Mouse (Mus musculus) inflammation-experienced regulatory T-cells, adult 6 months (primary cell): ENCODE results near the gene Slc25a12. TPM values are rescaled to one million over a fixed set of nuclear protein-coding genes. Genes with fewer than 3 reads are reported as not detected.

ENCODE experiments used
- ATAC-seq: one replicate; pipeline ENCODE4 v1.8.0; 2017
- polyA plus RNA-seq, 3 experiments: library from polyadenylated mRNA; unstranded; fragments of 100-300 nt; shearing (Covaris generic); gene quantifications; one replicate each; pipeline ENCODE4 v1.2.1; 2017

The Slc25a12 gene
- polyA plus RNA-seq, 3 experiments from 2014 or later = 63.3 to 80.6 (median 68.3) TPM

DNA sequence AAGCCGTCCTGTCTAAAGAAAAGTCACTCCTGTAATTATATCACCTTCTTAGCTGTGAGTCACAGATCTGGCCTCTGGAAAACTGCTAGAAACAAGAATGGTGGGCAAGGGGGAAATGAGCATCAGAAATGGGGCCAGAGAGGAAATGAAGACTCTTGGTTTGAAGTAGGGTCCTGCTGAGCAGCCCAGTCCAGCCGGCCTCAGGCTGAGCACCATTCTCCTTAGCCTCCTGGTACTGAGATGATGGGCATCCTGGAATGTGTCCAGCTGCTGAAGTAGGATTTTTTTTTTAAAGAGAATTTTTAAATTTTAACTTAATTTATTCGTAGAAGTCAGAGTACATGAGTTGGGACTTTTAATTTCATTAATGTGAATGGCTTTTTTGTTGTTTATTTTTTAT, 62.7 kb downstream of the Slc25a12 start:
- ATAC-seq = no peak

DNA sequence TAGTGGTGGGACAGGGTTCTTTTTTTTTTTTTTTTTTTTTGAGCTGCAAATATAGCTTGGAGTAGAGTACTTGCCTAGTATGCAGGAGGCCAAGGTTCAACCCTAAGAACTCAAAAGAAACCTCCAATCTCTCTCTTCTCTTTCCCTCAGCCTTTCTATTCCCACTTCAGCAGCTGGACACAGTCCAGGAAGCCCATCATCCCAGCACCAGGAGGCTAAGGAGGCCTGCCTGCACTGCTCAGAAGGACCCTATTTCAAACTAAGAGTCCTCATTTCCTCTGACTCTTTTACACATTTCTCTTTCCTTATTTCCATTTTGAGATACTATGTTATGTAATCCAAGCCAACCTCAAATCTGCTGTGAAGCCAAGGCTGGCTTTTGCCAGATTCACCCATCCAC, 64.3 kb downstream of the Slc25a12 start:
- no peak for ATAC-seq

DNA sequence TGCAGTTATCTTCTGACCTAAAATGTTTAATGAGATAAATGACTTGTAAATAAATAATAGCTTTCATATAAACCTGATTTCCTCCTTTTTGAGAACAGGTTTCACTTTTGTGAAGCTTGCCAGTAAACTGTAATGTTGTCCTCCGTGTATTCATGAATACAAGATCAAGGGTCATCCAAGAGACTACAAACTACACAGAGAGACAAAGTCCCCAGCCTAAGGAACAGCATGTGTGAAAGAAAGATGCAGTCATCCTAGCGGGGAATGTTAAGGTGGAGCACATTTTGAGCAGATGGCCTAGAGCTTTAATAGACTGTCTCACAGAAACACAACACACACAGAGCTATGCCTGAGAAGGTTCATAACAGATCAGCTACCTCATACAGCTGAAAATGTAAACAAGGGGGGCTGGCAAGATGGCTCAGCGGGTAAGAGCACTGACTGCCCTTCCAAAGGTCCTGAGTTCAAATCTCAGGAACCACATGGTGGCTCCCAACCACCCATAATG, 65.3 kb downstream of the Slc25a12 start:
- no peak for ATAC-seq

DNA sequence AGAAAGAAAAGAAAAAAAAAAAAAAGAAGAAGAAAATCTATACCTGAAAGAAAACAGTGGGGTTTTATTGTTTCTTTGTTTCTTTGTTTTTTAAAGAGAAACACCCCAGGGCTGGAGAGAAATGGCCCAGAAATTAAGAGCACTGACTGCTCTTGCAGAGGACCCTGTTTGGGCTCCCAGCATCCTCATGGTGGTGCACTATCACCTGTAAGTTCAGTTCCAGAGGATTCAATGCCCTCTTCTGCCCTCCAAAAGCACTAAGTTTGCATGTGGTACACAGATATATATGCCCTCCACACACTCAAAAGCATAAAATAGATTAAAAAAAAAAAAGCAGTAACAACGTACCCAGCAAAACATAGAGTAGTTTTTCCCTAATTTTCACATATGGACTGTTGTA, 68.8 kb downstream of the Slc25a12 start:
- no peak for ATAC-seq

DNA sequence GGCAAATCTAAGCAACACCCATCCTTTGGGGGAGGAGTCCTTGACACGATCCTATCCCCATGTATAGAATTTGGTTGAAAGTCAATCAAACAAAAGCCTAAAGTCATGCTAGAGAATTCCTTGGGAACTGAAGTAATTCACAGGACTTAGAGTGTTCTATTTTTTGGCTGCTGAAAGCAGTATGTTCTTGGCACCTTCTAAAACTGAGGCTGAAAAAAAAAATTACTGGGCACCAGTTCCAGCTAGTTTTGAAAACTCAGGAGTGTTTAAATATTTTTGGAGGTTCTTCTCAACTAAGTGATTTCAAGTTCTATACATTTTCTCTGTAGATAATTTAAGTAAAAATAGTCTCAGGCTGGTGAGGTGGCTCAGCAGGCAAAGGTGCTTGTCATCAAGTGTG, 70.0 kb downstream of the Slc25a12 start:
- no peak for ATAC-seq

DNA sequence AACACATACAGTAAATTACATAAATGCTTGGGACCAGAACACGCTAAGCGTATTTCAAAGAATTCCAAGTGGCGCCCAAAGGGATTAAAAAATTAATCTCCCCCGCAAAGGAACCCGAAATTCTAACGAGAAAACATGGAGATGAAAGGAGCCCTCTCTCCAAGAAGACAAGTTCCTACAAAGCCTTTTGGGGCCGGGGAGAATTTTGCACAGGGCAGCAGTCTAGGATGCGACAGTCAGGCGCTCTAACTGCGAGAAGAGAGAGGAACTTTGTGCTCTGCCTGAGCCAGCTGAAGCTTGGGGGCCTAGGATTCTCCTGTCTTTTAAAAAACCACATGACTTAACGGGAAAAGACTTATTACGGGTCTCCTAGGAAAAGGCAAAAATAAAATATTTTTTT, 71.7 kb downstream of the Slc25a12 start:
- ATAC-seq = no peak

DNA sequence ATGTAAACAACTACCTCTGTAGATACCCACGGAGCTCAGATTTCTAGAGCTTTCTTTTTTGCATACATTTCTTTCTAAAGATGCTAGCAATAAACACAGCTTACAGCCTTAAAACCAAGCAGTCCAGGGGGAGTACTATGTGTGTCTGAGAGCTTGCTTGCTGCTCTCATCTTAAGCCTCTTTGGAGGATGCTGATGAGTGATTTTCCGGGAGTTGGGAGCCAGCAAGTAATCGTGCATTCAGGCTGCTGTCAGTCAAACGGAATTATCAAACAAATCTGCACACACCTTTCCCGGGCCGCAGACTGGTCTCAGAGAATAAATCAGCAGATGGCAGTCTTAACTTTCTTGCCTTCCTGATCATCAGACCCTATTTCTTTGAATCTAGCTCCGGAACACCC, 73.1 kb downstream of the Slc25a12 start:
- ATAC-seq = no peak

DNA sequence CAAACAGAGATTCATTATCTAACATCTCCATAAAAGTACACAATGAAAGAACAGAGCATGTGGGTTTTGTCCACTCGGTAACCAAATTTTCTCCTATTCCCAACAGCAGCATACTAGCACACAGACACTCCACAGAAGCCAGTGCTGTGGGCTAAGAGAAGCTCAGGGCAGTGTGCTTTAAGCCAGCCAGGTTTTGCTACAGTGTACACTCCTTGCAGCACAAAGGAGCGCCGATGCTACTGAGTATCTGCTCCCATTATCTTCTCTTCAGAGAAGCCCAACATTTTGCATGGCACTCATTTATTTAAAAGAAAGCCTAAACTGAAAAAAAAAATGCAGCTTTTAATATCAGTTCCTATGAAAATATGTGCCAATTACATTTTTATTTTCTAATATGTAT, 73.6 kb downstream of the Slc25a12 start:
- ATAC-seq = no peak

DNA sequence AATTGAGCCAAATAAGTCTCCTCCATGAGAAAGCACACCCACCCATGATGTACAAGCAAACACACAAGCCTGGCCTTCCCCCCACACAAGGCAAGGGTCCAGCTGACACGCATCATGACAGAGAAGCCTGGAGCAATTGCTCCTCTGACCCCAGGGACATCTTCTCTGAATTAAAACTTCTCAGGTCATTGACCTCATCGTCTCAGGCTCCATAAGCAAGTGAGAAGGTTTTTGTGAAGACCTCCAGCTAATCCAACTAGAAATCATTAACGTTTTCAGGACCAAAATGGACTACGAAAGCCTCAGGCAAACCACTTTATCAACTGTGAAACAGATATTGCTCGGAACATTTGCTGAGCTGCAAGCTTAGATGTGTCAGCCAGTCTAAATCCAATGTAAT, 76.0 kb downstream of the Slc25a12 start:
- ATAC-seq = no peak

DNA sequence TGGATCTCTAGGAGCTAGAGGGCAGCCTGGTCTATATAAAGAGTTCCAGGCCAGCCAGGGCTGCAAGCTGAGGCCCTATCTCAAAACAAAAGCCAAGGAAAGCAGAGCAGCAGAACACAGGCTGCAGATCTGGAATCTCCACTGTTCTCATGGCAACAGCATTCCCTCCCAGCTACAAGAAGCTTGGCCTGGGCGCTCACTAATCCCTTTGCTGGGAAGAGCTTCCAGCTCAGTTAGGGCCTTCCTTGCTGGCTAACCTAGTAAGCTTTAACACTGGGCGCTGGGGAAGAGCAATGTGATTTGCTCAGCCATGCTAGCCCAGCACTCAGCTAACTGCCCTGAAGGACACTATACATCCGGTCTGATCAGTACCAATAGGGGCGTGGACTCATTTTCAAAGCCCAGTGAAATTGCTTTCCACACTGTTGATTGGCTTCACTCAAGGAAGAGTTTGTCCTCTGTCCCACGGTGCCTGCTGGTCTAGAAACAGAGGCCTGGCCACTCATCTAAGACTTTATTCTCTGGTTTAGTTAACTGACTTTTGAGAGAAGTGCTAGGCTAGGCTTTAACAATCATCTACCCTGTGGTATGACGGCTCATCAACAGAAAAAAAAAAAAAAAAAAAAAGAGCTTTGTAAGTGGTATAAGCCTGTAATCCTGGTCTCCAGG, 77.3 kb downstream of the Slc25a12 start:
- no peak for ATAC-seq

DNA sequence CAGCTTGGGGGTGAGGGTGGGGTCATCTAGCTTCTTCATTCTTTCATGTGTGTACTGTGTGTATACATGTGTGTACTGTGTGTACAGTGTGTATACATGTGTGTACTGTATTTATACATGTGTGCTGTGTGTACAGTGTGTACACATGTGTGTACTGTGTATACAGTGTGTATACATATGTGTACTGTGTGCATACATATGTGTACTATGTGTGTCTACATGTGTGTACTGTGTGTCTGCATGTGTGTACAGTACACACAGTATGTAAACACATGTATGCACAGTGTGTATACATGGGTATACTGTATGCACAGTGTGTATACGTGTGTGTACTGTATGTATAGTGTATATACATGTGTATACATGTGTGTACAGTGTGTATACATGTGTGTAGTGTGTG, 85.6 kb downstream of the Slc25a12 start:
- no peak for ATAC-seq

DNA sequence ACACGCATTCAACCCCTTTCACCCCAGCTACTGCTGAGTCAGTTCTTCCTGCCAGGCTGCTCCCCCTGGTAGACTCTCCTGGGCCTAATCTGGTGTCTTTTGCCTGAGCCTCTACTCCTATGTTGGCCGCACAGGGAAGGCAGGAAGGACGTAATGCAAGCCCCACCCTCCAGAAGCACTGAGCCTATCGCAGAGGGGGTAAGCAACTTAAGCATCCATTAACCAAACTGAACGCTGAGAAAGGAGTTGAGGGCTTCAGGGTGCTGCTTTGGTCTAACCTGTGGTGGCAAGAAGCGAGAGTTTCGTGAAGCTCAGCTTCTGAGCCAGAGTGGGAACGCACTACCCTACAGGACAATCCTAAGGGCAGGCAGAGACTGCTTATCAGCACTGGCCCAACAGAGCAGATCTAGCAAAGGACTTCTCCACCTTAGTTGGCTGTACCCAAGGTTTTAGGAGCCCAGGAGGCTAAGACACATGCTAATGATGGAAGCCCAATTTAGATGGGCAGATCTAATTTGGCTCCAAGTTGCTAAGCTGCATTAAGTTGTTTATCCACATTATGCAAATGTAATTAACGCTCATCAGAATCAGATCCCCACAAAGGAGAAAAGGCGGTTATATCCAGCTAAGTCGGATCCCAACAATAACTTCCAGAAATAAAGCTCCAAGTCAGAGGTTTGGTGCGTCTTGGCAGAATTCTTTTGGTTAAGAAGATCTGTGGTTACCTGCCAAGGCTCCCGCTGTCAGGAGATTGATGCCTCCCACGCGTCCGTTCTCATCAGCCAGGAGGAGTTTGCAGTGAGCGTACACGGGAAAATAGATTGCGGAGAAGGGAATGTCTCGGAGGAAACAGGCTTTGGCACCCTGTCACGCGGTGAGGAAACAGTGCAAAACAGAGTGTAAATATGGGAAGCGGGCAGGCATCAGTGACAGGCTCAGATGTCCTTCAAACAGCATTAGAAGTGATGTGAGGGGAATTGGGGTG, 88.5 kb downstream of the Slc25a12 start:
- no peak for ATAC-seq

DNA sequence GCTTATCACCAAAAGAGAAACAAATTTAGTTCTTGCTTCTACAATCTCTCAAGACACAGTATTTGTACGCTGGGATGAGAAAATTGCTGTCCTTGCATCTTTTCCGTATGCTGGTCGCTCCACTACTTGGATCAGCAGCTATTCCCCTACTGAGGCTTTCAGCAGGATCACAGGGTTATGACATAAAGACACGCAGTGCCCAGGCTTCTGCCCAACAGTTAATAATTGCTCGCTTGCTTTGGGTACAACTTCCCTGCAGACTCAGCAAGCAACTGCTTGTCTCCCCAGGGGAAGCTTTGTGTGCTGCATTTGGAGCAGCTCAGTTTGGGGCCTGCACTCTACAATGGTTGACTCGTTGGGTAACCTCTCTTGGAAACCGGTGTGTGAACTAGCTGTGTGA, 91.8 kb downstream of the Slc25a12 start:
- no peak for ATAC-seq

DNA sequence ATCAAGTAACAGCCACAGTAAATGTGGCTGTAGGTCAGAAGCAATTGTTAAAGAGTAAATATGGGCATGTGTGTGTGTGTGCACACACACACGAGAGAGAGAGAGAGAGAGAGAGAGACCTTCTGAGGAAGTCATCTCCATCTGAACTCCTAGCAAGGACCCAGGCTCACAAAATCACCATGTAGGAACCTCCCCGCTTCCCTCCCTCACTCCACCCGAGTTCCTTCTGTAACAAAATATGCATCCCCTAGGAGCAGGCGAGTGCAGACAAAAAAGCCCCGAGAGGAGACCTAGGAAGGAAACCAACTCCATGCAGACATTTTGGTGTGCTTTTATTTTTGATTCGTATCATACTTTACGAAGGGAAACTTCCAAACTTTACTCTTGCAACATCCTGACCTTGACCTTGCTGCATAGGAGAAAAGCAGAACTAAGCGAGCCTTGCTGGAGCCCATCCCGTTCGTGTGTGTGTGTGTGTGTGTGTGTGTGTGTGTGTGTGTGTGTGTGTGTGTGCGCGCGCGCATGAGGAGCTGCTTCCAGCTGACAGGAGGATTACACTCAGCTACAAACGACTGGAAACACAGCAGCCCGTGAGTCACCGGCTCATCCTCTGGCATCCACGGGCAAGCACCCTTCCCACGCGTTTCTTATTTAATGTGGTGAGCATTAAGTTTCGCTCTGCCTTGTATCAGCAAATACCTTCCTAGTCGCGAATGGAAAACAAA, 93.4 kb downstream of the Slc25a12 start:
- peak; percentile 85 for ATAC-seq

DNA sequence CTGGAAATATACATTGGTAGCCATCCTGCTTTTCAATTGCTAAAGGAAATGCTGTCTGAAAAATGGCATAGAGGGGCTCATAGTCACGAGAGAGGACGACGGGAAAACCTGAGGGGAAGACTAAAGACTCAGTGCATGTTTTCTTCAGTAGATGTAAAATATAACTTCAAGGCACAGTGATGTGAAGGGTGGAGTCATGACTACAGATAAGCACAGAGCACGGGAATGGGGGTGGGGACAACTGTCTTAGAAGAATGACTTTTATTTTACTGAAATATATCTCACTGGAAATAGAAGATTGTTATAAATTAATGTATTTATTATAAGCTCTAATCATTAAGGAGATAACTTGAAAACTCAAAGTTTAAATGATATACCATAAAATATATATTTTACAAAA, 97.5 kb downstream of the Slc25a12 start:
- no peak for ATAC-seq

DNA sequence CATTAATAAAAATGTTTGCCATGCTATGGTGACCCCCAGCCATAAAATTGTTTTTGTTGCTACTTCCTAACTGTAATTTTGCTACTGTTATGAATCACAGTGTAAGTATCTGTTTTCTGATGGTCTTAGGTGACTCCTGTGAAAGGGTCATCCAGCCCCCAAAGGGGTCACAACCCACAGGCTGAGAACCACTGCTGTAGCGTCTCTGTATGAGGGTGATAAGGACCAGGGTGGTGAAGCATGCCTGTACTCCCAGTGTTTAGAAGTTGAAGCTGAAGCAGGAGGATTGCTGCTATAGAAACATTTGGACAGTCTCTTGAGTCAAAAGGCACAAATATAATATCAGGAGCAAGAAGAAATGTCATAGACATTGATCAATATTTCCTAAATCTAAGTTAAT, 98.2 kb downstream of the Slc25a12 start:
- ATAC-seq = no peak

DNA sequence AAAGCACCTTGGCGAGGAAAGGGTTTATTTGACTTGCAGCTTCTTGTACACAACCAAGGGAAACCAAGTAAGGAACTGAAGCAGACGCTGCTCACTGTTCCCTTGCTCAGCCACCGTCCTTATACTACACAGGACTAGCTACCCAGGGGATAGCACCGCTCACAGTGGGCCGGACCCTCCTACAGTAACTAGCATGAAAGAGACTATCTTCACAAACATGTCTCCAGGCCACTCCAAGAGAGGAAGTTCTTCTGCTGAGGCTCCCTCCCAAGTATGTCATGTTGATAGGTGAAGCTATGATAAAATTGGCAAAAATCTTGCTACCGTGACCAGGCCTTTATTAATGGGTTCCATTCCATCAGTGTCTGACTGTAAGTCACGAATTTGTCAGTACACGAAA, 98.9 kb downstream of the Slc25a12 start:
- no peak for ATAC-seq

DNA sequence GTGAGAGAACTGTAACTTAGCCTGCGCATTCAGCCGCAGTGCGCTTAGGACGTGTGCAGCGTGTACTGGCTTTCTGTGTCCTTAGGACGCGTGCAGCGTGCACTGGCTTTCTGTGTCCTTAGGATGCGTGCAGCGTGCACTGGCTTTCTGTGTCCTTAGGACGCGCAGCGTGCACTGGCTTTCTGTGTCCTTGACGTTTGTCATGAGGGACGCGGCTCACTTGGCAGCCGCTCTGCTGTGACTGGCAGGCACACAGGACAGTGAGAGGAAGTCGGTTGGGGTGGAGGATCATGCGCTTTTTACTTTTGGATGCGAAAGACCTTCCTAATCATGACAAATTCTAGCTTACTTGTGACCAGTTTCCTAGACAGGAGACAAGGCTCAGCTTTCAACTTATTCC, 103.0 kb downstream of the Slc25a12 start:
- ATAC-seq = no peak

DNA sequence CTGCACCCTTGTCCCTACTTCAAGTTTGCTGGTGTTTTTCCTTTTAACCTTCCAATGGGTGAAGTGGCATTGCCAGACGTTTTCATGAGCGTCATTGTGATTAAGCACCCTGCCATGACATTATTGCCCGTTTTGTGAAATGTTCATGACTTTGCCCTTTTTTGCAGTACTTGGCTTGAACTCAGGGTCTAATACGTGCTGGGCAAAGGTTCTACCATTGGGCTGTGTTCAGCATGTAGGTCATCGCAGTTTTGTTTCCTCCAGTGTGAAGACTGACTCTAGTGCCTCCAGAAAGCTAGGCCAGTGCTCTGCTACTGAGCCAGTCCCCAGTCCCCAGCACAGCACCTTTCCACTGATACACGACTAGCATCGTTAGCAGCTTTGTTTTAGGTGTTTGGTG, 111.0 kb downstream of the Slc25a12 start:
- ATAC-seq = no peak

DNA sequence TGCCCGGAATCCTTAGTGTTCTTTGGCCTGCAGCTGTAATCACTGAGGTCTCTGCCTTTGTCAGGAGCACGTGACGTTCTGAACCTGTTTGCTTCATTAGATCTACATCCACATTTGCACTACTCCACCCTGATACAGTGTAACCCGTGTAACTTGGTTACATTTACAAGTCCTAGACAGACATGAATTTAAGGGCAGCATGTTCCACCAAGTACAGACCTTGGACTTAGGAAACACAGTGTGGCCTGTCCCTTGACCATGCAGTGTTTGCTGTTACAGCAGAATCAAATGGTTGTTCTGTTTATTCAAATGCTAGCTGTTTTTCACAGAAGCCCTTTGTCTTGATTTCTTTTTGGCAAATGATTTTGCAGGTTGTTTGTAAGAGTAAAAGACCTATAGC, 112.7 kb downstream of the Slc25a12 start:
- ATAC-seq = no peak

DNA sequence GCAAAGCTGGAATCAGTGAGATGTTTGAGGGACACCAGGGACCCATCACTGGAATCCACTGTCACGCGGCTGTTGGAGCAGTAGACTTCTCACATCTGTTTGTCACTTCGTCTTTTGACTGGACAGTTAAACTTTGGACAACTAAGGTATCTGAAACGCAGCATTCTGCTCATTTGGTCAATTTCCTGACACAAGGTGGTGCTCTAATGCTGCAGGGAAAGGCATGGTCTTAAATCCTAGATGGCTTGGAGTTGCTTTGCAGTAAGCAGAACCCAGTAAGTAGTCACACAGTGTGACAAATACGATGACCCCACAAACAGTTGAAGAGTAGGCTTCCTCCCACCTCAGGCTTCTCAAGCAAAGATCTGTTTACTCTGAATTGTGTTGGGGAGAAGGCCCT, 116.7 kb downstream of the Slc25a12 start:
- ATAC-seq = no peak

DNA sequence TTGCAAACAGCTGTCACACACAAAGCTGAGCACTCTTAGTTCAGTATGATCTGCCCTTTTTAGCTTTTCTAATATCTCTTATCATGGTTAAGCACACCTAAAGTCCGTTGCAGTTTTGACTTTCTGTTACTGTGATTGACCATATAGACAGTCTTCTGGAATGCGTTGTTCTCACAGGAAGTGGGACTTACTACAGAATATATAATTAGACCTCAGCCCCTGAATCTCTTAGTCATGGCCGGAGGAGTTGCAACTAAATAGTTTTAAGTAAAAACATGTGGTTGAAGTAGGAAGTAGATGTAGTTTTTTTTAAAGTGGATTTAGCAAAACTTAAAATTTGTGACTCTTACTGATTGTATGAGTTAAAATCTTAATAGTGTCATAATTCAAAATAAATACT, 119.5 kb downstream of the Slc25a12 start:
- ATAC-seq = no peak

DNA sequence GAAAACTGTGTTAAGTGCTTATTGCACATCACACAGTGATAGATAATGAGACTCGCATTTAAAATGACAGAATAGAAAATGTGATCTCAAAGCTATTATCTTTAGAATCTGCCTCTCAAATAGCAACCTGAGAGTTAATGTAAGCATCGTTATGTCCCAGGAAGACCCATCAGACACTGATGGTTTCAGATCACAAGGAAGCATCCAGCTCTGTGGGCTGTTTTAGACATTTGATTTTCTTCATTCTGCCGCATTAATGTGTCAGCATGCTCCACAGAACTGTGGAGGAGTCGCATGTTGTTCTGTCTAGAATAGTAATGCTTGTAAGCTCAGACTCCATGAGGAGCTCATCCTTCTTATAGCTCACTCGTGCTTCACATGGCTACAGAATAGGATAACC, 121.5 kb downstream of the Slc25a12 start:
- ATAC-seq = no peak
